Mouse (Mus musculus): ENCODE data around the gene Mreg. TPM values are rescaled to one million over a fixed set of nuclear protein-coding genes. Genes with fewer than 3 reads are reported as not detected.
"Not testable (repeated sequence)": the region's sequence is repeated elsewhere in the genome, so short reads cannot be mapped to it uniquely, and the experiment has no call there.

The Mreg gene
- total and polyA plus RNA-seq, 3 experiments, result 50.6 to 69.8 (median 52.4) TPM

GRCm38 (mm10) chr1:72242581-72243143 lies 30.6 kb upstream of the Mreg start:
- Histone ChIP-seq H3K36me3 (replicated peaks in 1 of 2; ENCODE audit: control insufficient read depth in 1 of 2, insufficient read depth in 1 of 2, low read length in 1 of 2) (no peaks in the 10 kb centered on the region), H3K27ac (ENCODE audit: insufficient read depth, low read depth) (no peak overlapping the region), H3K4me2 (ENCODE audit: insufficient read depth, low read depth, poor library complexity, severe bottlenecking) (no peak overlapping the region), H3K9ac (ENCODE audit: insufficient read depth, low read depth) (no peak overlapping the region), H3K79me2 (replicated peaks; ENCODE audit: control insufficient read depth, extremely low read depth, insufficient read depth, poor library complexity, severe bottlenecking) (no peaks in the 10 kb centered on the region), H3K9me3 (replicated peaks; ENCODE audit: low read length) (no peaks in the 10 kb centered on the region), H3K4me3 (replicated peaks in 1 of 3; ENCODE audit: low read depth in 2 of 3, low read length in 2 of 3, poor library complexity in 1 of 3) (no peak overlapping the region), H3K27me3 (replicated peaks) (no peaks in the 10 kb centered on the region), H3K4me1 (ENCODE audit: control insufficient read depth in 1 of 2, insufficient read depth in 2 of 2) (peaks cover 3 to 30% of the 10 kb centered on the region in 2 experiments; a peak in 3 of 4 replicates)
- in situ Hi-C loops (cut with MboI; ENCODE audit: low pct_ligation_motif_present, low pct_unique_long_range_greater_than_20kb, low sequenced_read_pairs), result no loop called here
- DNase-seq (ENCODE audit: extremely low read depth), result no peak
- TF ChIP-seq NELFE (IDR thresholded peaks at IDR 0.05; ENCODE audit: low read depth, low read length) (no peak), UBTF (IDR thresholded peaks at IDR 0.05; ENCODE audit: low read depth, low read length) (no peak), RCOR1 (conservative IDR thresholded peaks at IDR 0.05; ENCODE audit: low read depth, low read length) (no peak), PAX5 (IDR thresholded peaks at IDR 0.05; ENCODE audit: low read length) (no peak), MYC (IDR thresholded peaks at IDR 0.05; ENCODE audit: low read depth, low read length) (no peak), NRF1 (IDR thresholded peaks at IDR 0.05; ENCODE audit: low read depth, low read length) (no peak), CHD2 (IDR thresholded peaks at IDR 0.05; ENCODE audit: low read length) (no peak), ZNF384 (IDR thresholded peaks at IDR 0.05; ENCODE audit: low read depth, low read length) (no peak), GABPA (IDR thresholded peaks at IDR 0.05; ENCODE audit: insufficient replicate concordance, low read depth, low read length) (no peak), BHLHE40 (IDR thresholded peaks at IDR 0.05; ENCODE audit: low read depth, low read length) (no peak), TCF12 (IDR thresholded peaks at IDR 0.05; ENCODE audit: low read depth, low read length) (no peak), USF1 (IDR thresholded peaks at IDR 0.05; ENCODE audit: low read depth, low read length) (no peak), MEF2A (IDR thresholded peaks at IDR 0.05; ENCODE audit: borderline replicate concordance, low read depth, low read length) (no peak), SMC3 (IDR thresholded peaks at IDR 0.05; ENCODE audit: low read depth, low read length) (no peak), MAZ (IDR thresholded peaks at IDR 0.05; ENCODE audit: low read depth, low read length) (no peak), JUND (conservative IDR thresholded peaks at IDR 0.05; ENCODE audit: low read depth, low read length) (no peak), E2F4 (IDR thresholded peaks at IDR 0.05; ENCODE audit: insufficient replicate concordance, low read depth, low read length) (no peak), POLR2A (IDR thresholded peaks at IDR 0.05; ENCODE audit: low read depth, low read length) (no peak), JUN (IDR thresholded peaks at IDR 0.05; ENCODE audit: insufficient read depth, low read depth, low read length) (no peak)
- dilution Hi-C loops (cut with MboI; ENCODE audit: extremely low pct_ligation_motif_present, extremely low pct_unique_long_range_greater_than_20kb, low sequenced_read_pairs), result no loop called here

GRCm38 (mm10) chr1:72239113-72239512 lies 27.0 kb upstream of the Mreg start:
- 0 out of 2 replicates have a peak, but pooled peaks have one; percentile 55 for TF ChIP-seq TBP (conservative IDR thresholded peaks at IDR 0.05; ENCODE audit: low read depth, low read length)
- H3K27ac ChIP-seq (ENCODE audit: insufficient read depth, low read depth); H3K9me3 ChIP-seq (replicated peaks; ENCODE audit: low read length); DNase-seq (ENCODE audit: extremely low read depth); H3K36me3 ChIP-seq (replicated peaks in 1 of 2; ENCODE audit: control insufficient read depth in 1 of 2, insufficient read depth in 1 of 2, low read length in 1 of 2); H3K79me2 ChIP-seq (replicated peaks; ENCODE audit: control insufficient read depth, extremely low read depth, insufficient read depth, poor library complexity, severe bottlenecking); in situ Hi-C loops (cut with MboI; ENCODE audit: low pct_ligation_motif_present, low pct_unique_long_range_greater_than_20kb, low sequenced_read_pairs); H3K4me2 ChIP-seq (ENCODE audit: insufficient read depth, low read depth, poor library complexity, severe bottlenecking); H3K4me3 ChIP-seq (replicated peaks in 1 of 3; ENCODE audit: low read depth in 2 of 3, low read length in 2 of 3, poor library complexity in 1 of 3); H3K9ac ChIP-seq (ENCODE audit: insufficient read depth, low read depth); dilution Hi-C loops (cut with MboI; ENCODE audit: extremely low pct_ligation_motif_present, extremely low pct_unique_long_range_greater_than_20kb, low sequenced_read_pairs): not testable (repeated sequence)
- peaks cover 3 to 43% of the 10 kb centered on the region in 2 experiments for H3K4me1 ChIP-seq (ENCODE audit: control insufficient read depth in 1 of 2, insufficient read depth in 2 of 2)
- peaks cover 16% of the 10 kb centered on the region for H3K27me3 ChIP-seq (replicated peaks)

All from CH12.LX (cell line).